In genomic region chr19:5151331-5151730, GRCm38 (mm10) we compare ENCODE assay signal across 8 mouse cellular contexts. TPM values are rescaled to one million over a fixed set of nuclear protein-coding genes. Genes with fewer than 3 reads are reported as not detected.
DNase-seq lines count a peak whose midpoint lies in the region; ATAC-seq and TF ChIP-seq lines count a peak whose summit lies in the region.

No protein-coding gene starts in this region.

- no peaks in the 10 kb centered on the region for H3K4me1 ChIP-seq in testis, adult 2 months (ENCODE audit: control insufficient read depth, insufficient read depth, low read length)
- H3K4me1 ChIP-seq in forebrain, embryonic 13.5 days = no peaks in the 10 kb centered on the region
- no peaks in the 10 kb centered on the region for H3K4me1 ChIP-seq in limb, embryonic 10.5 days

- no peaks in the 10 kb centered on the region for H3K9me3 ChIP-seq in forebrain, embryonic 13.5 days (replicated peaks)
- H3K9me3 ChIP-seq in limb, embryonic 10.5 days (replicated peaks) = no peaks in the 10 kb centered on the region

- no peak overlapping the region for H3K27ac ChIP-seq in testis, adult 2 months (ENCODE audit: control insufficient read depth, insufficient read depth, low read depth, low read length)
- H3K27ac ChIP-seq in forebrain, embryonic 13.5 days = 0 out of 2 replicates have a peak overlapping the region, but pooled peaks have one; percentile 45
- H3K27ac ChIP-seq in limb, embryonic 10.5 days = no peak overlapping the region

- peak; percentile 5; the same call in 1 of the 2 replicates for TF ChIP-seq CTCF in testis, adult 2 months (IDR thresholded peaks at IDR 0.05; ENCODE audit: control insufficient read depth, insufficient read depth, insufficient replicate concordance, low read depth, low read length)

- WGBS in forebrain, embryonic 13.5 days = 37% methylated on average over 3 of the region's 3 CpGs
- WGBS in limb, embryonic 10.5 days = 51% methylated on average over 3 of the region's 3 CpGs

- ATAC-seq in forebrain, embryonic 13.5 days = 0 out of 2 replicates have a peak, but pooled peaks have one; percentile 30

- no peak for TF ChIP-seq POLR2A in testis, adult 2 months (IDR thresholded peaks at IDR 0.05; ENCODE audit: control insufficient read depth, low read depth, low read length)

- H3K4me3 ChIP-seq in testis, adult 2 months (ENCODE audit: control insufficient read depth, low read depth, low read length) = no peak overlapping the region
- no peak overlapping the region for H3K4me3 ChIP-seq in forebrain, embryonic 13.5 days
- no peak overlapping the region for H3K4me3 ChIP-seq in limb, embryonic 10.5 days

- H3K27me3 ChIP-seq in testis, adult 2 months (ENCODE audit: control insufficient read depth, insufficient read depth, low read length) = no peaks in the 10 kb centered on the region
- H3K27me3 ChIP-seq in forebrain, embryonic 13.5 days = no peaks in the 10 kb centered on the region
- H3K27me3 ChIP-seq in limb, embryonic 10.5 days (ENCODE audit: low read depth, poor library complexity, severe bottlenecking) = no peaks in the 10 kb centered on the region

- peaks cover 2% of the 10 kb centered on the region for H3K36me3 ChIP-seq in testis, adult 2 months (ENCODE audit: control insufficient read depth, insufficient read depth, low read length)
- peaks cover 35% of the 10 kb centered on the region for H3K36me3 ChIP-seq in forebrain, embryonic 13.5 days (ENCODE audit: poor library complexity, severe bottlenecking)
- H3K36me3 ChIP-seq in limb, embryonic 10.5 days = peaks cover 52% of the 10 kb centered on the region

- no peak for DNase-seq in testis, postnatal 14 days (ENCODE audit: low spot score)
- DNase-seq in c-Kit-positive CD71-positive TER-119-negative erythroid progenitor cells, embryonic 14.5 days (ENCODE audit: low read depth) = peak; percentile 44
- peak; percentile 72 for DNase-seq in induced T-regulatory cell, adult 2 months (ENCODE audit: low read depth)
- DNase-seq in limb, embryonic 10.5 days (ENCODE audit: low spot score) = peak; percentile 60
- DNase-seq in neural tube, embryonic 10.5 days (ENCODE audit: extremely low spot score, low spot score) = peak; percentile 51
- DNase-seq in thymus, adult 18-20 months = peak; percentile 16 to 18

- no peak overlapping the region for H3K9ac ChIP-seq in forebrain, embryonic 13.5 days

- no peak overlapping the region for H3K4me2 ChIP-seq in forebrain, embryonic 13.5 days

RNA-seq across cellular contexts. Expression of gene Klc2, which starts 33.0 kb away (rescaled TPM):
- polyA plus RNA-seq in testis, adult 2 months (2012; rRNA removed) = 92.7 and 92.9 TPM in 2 replicates
- polyA plus RNA-seq in forebrain, embryonic 13.5 days (2015; fragmentation: Nextera tagmentation; extraction: Ambion mirVana) = 41.1 and 43.6 TPM in 2 replicates
- polyA plus RNA-seq in limb, embryonic 10.5 days (2016; fragmentation: Nextera tagmentation; extraction: Ambion mirVana) = 28.2 and 30.6 TPM in 2 replicates

RNA-seq across cellular contexts. Expression of gene Rab1b, which starts 44.5 kb away (rescaled TPM):
- polyA plus RNA-seq in testis, adult 2 months (2012; rRNA removed) = 113 and 124 TPM in 2 replicates
- polyA plus RNA-seq in forebrain, embryonic 13.5 days (2015; fragmentation: Nextera tagmentation; extraction: Ambion mirVana) = 235 and 252 TPM in 2 replicates
- 276 and 296 TPM in 2 replicates for polyA plus RNA-seq in limb, embryonic 10.5 days (2016; fragmentation: Nextera tagmentation; extraction: Ambion mirVana)

RNA-seq across cellular contexts. Expression of gene Cnih2, which starts 53.0 kb away (rescaled TPM):
- 42.8 and 43.5 TPM in 2 replicates for polyA plus RNA-seq in testis, adult 2 months (2012; rRNA removed)
- 208 and 212 TPM in 2 replicates for polyA plus RNA-seq in forebrain, embryonic 13.5 days (2015; fragmentation: Nextera tagmentation; extraction: Ambion mirVana)
- 20.2 and 28.1 TPM in 2 replicates for polyA plus RNA-seq in limb, embryonic 10.5 days (2016; fragmentation: Nextera tagmentation; extraction: Ambion mirVana)
